Mouse (Mus musculus) ES-Bruce4 (cell line): ENCODE data around the gene Itga9.

ENCODE experiments used
- CTCF ChIP-seq: IDR thresholded peaks from one replicate; pipeline ENCODE4 v1.8.1; 2011; ENCODE audit warnings: low read depth, low read length
- POLR2A ChIP-seq: IDR thresholded peaks from one replicate; pipeline ENCODE4 v1.8.1; 2011; ENCODE audit warnings: low read length; ENCODE audit not compliant: insufficient read depth

GRCm38 (mm10) chr9:118564696-118565095 lies 41.8 kb upstream of the Itga9 start:
- no peak for TF ChIP-seq CTCF
- TF ChIP-seq POLR2A, result no peak
